Mouse (Mus musculus) cerebellum, adult 8-10 months (tissue): ENCODE measurements around the gene Cnksr1.

Experiments
- DNase-seq: peaks from one replicate; pipeline ENCODE4 v3.0.0; 2022

Gene Cnksr1

DNA sequence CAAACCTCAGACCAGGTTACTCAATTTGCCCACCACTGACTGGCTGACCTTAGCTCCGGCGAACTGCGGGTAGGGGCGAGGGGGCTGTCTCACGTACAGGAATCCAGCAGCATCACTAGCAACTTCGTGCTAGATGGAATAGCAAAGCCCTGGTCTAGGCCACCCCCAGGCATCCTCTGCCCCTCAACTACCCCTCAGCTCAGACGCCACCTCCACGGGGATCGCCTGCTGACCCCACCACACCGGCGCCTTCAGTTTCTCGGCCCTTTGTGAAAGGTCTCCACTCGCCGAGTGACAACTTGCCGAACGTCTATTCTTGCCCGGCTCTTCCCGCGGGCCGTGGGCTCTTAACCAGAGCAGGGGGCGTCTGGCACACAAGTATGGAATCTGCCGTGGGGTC, 51.9 kb downstream of the Cnksr1 start:
- no peak for DNase-seq

DNA sequence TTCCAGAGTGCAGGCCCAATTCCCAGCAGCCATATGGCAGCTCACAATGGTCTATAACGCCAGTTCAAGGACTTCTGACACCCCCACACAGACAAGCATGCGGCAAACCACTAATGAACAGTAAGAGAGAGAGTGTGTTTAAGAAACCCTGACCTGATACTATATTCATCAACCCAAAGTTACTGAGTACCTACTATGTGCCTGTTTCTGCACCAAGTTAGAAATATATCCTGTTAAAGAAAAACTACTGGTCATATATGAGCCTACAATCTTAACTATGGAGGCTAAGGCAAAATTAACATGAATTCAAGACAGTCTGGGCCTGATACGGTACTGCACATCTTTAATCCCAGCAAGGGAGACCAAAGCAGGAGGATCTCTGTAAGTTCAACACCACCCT, 52.6 kb downstream of the Cnksr1 start:
- DNase-seq = no peak

DNA sequence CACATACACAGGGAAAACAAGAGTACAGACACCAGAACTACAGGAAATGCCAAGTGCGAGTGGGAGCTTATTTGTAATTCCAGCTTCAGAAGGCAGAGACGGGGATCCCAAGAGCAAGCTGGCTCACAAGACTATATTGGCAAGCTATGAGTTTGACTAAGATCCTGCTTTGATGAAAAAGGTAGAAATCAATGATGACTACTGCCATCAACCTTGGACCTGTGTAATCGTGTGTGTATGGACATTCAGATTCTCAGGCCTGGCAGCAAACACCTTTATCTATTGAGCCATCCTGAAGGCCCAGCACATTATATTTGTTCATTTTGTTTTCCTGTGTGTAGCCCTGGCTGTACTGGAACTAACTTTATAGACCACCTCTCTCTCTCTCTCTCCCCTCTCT, 54.5 kb downstream of the Cnksr1 start:
- no peak for DNase-seq

DNA sequence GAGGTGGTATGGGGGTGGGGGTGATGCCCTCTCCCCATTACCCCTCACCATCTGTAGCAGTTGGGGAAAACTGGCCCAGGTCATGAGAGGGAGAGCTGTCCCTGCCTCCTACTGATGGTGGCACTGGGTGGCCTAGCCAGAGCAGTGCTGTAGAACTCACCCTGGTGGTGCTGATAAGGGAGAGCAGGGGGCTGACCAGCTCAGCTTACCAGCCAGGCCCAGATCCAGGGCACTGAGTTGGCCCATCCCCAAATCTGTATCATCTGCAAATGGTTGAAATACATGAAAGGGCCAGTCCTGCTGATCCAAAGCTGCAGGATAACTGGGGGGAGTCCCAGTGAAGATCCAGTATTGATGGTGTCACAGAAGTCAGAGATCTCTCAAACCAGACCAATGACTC, 56.4 kb downstream of the Cnksr1 start:
- no peak for DNase-seq

DNA sequence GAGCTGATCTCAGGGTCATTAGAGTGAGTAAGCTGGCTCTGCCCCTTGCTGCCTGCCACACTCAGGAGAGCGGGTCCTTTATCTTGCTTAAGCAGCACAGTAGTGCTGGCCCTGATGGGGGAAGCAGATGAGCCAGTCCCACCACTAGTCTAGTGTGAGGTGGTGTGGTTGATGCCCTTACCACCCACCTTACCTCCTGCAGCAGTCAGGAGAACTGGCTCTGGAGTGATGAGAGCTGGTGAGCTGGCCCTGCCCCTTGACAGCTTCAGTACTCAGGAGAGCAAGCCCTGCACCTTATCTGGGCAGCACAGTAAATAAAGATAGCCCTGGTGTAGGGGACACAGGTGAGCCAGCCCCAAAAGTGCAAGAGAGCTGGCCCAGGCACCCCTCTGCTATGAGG, 57.1 kb downstream of the Cnksr1 start:
- no peak for DNase-seq
